Comparison of ENCODE assay signal across 11 mouse cellular contexts in the genomic region with DNA sequence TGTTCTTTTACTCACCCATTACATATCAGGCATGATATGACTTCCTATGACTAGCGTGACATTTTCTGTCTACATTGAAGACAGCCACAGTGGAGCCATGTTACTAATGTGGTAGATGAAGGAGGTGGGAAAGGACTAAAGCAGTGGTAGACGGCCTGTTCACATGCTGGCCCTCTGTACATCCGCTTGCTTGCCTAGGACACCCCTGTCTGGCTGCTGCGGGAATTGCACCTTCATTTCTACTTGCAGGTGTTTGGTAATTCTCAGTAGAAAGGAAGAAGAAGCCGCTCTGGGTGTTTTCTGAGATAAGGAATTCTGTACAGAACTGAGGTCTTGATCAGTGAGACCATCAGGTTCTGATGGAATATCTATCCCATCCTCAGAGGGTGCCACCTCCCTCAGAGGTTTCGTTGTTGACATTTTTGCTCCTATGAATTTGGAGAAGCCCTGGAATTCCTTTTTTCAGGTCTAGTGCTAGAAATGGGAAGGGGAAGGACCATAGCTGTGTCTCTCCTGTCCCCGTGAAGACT. TPM values are rescaled to one million over a fixed set of nuclear protein-coding genes. Genes with fewer than 3 reads are reported as not detected.
DNase-seq lines count a peak whose midpoint lies in the region; ATAC-seq and TF ChIP-seq lines count a peak whose summit lies in the region.
"Had no signal": no experiment of that assay in that cellular context is flagged by ENCODE, and none has a peak within 500 bp of the region (broad histone marks: within the 10 kb centered on the region; RNA-seq: fewer than 3 reads in every experiment).

No protein-coding gene starts in this region.

- H3K9me3 ChIP-seq in kidney, embryonic 15.5 days (replicated peaks) = no peaks in the 10 kb centered on the region
- H3K9me3 ChIP-seq in stomach, postnatal 0 days (ENCODE audit: control insufficient read depth, low read length) = no peaks in the 10 kb centered on the region
- H3K9me3 ChIP-seq in limb, embryonic 10.5 days (replicated peaks) = no peaks in the 10 kb centered on the region
- H3K9me3 ChIP-seq: limb, embryonic 15.5 days; neural tube, embryonic 13.5 days had no signal

- H3K27me3 ChIP-seq in kidney, embryonic 15.5 days = no peaks in the 10 kb centered on the region
- no peaks in the 10 kb centered on the region for H3K27me3 ChIP-seq in liver, adult 2 months (ENCODE audit: control insufficient read depth, insufficient read depth, low read length)
- no peaks in the 10 kb centered on the region for H3K27me3 ChIP-seq in stomach, postnatal 0 days (ENCODE audit: control insufficient read depth, insufficient read depth, low read length)
- no peaks in the 10 kb centered on the region for H3K27me3 ChIP-seq in limb, embryonic 10.5 days (ENCODE audit: low read depth, poor library complexity, severe bottlenecking)
- H3K27me3 ChIP-seq: limb, embryonic 15.5 days; neural tube, embryonic 13.5 days had no signal

- TF ChIP-seq CTCF in liver, adult 2 months (IDR thresholded peaks at IDR 0.05; ENCODE audit: low read depth, low read length) = peak; percentile 87
- peak; percentile 69 for TF ChIP-seq CTCF in stomach, postnatal 0 days (IDR thresholded peaks at IDR 0.05; ENCODE audit: low read depth)

- H3K4me2 ChIP-seq in kidney, embryonic 15.5 days = no peak overlapping the region
- H3K4me2 ChIP-seq in stomach, postnatal 0 days (replicated peaks; ENCODE audit: low read depth) = no peak overlapping the region
- H3K4me2 ChIP-seq: limb, embryonic 15.5 days; neural tube, embryonic 13.5 days had no signal

- no peak for ATAC-seq in kidney, embryonic 15.5 days (replicated peaks; ENCODE audit: low FRiP score)
- no peak for ATAC-seq in stomach, postnatal 0 days (ENCODE audit: low FRiP score, low TSS enrichment)

- no peaks in the 10 kb centered on the region for H3K36me3 ChIP-seq in kidney, embryonic 15.5 days
- no peaks in the 10 kb centered on the region for H3K36me3 ChIP-seq in liver, adult 2 months (ENCODE audit: control insufficient read depth, insufficient read depth, low read length)
- no peaks in the 10 kb centered on the region for H3K36me3 ChIP-seq in stomach, postnatal 0 days (ENCODE audit: control insufficient read depth, insufficient read depth, low read length)
- H3K36me3 ChIP-seq in limb, embryonic 10.5 days = peaks cover 3% of the 10 kb centered on the region; the same call in 1 of the 2 replicates
- H3K36me3 ChIP-seq: limb, embryonic 15.5 days; neural tube, embryonic 13.5 days had no signal

- no peak overlapping the region for H3K9ac ChIP-seq in kidney, embryonic 15.5 days
- H3K9ac ChIP-seq in liver, adult 2 months (ENCODE audit: low read depth, low read length) = no peak overlapping the region
- H3K9ac ChIP-seq in stomach, postnatal 0 days (ENCODE audit: low read length) = no peak overlapping the region
- H3K9ac ChIP-seq: limb, embryonic 15.5 days; neural tube, embryonic 13.5 days had no signal

- no peak overlapping the region for H3K4me3 ChIP-seq in kidney, embryonic 15.5 days (replicated peaks)
- no peak overlapping the region for H3K4me3 ChIP-seq in liver, adult 2 months (ENCODE audit: insufficient read depth, low read depth, low read length)
- H3K4me3 ChIP-seq in stomach, postnatal 0 days (ENCODE audit: low read depth, low read length) = no peak overlapping the region
- no peak overlapping the region for H3K4me3 ChIP-seq in limb, embryonic 10.5 days
- H3K4me3 ChIP-seq: erythroblast, embryonic 14.5 days; limb, embryonic 15.5 days; neural tube, embryonic 13.5 days had no signal

- peak; percentile 24 for DNase-seq in kidney, adult 18-20 months
- DNase-seq in MEL-GATA-1-ER (ENCODE audit: extremely low read depth, low read depth) = peak; percentile 12
- DNase-seq in liver, adult 2 months (ENCODE audit: extremely low read depth, low read depth, low spot score) = peak; percentile 48
- peak; percentile 46 for DNase-seq in stomach, postnatal 0 days (ENCODE audit: low spot score)
- DNase-seq in limb, embryonic 10.5 days (ENCODE audit: low spot score) = no peak
- no peak for DNase-seq in Muller cell, postnatal 12 days (ENCODE audit: inconsistent ontology term)
- DNase-seq in left cerebral cortex, adult 11 months (ENCODE audit: low spot score) = no peak

- no peak for TF ChIP-seq EP300 in stomach, postnatal 0 days (optimal IDR thresholded peaks at IDR 0.05)

- 79% methylated on average over 7 of the region's 7 CpGs for WGBS in kidney, embryonic 15.5 days
- 70% methylated on average over 7 of the region's 7 CpGs for WGBS in liver, adult 2 months
- WGBS in stomach, postnatal 0 days = 78% methylated on average over 7 of the region's 7 CpGs
- WGBS in limb, embryonic 10.5 days = 84% methylated on average over 7 of the region's 7 CpGs

- no peaks in the 10 kb centered on the region for H3K79me2 ChIP-seq in liver, adult 2 months (ENCODE audit: control insufficient read depth, insufficient read depth, low read length)

- H3K4me1 ChIP-seq in kidney, embryonic 15.5 days = peaks cover 2% of the 10 kb centered on the region; the same call in 1 of the 2 replicates
- H3K4me1 ChIP-seq in liver, adult 2 months (ENCODE audit: control insufficient read depth, insufficient read depth, low read length) = no peaks in the 10 kb centered on the region
- H3K4me1 ChIP-seq in stomach, postnatal 0 days (replicated peaks; ENCODE audit: control insufficient read depth, insufficient read depth) = no peaks in the 10 kb centered on the region
- H3K4me1 ChIP-seq in limb, embryonic 10.5 days = 0 out of 2 replicates have a peak, but pooled peaks cover 4% of the 10 kb centered on the region
- H3K4me1 ChIP-seq: neural tube, embryonic 13.5 days had no signal

- TF ChIP-seq POLR2A in liver, adult 2 months (IDR thresholded peaks at IDR 0.05; ENCODE audit: extremely low read depth, insufficient read depth, low read length) = no peak

- no peak overlapping the region for H3K27ac ChIP-seq in kidney, embryonic 15.5 days
- H3K27ac ChIP-seq in liver, adult 2 months (replicated peaks; ENCODE audit: insufficient read depth, low read depth, low read length) = no peak overlapping the region
- no peak overlapping the region for H3K27ac ChIP-seq in stomach, postnatal 0 days (replicated peaks)
- H3K27ac ChIP-seq in limb, embryonic 10.5 days = no peak overlapping the region
- H3K27ac ChIP-seq: limb, embryonic 15.5 days; neural tube, embryonic 13.5 days had no signal

RNA-seq across cellular contexts. Expression of a gene that starts 55.7 kb away (rescaled TPM):
- polyA plus RNA-seq in kidney, embryonic 15.5 days (2015; fragmentation: Nextera tagmentation; extraction: Ambion mirVana) = 66.5 and 67.7 TPM in 2 replicates
- 17.4 and 21.3 TPM in 2 replicates for total RNA-seq in liver, adult 2 months (2014; rRNA removed)
- 4.6 and 6.8 TPM in 2 replicates for polyA plus RNA-seq in liver, adult 2 months (2012; rRNA removed)
- polyA plus RNA-seq in stomach, postnatal 0 days (2015; fragmentation: Nextera tagmentation; extraction: Ambion mirVana) = 18.2 and 19.3 TPM in 2 replicates
- 54.0 and 79.4 TPM in 2 replicates for polyA plus RNA-seq in limb, embryonic 10.5 days (2016; fragmentation: Nextera tagmentation; extraction: Ambion mirVana)

Comparison
In these comparisons a context has a peak if more than half of its experiments do, and no peak if none do; other contexts are left out.
1. DNase-seq: peak in kidney, adult 18-20 months (single experiment), MEL-GATA-1-ER (single experiment), liver, adult 2 months (single experiment) and stomach, postnatal 0 days (single experiment); none in limb, embryonic 10.5 days (single experiment), Muller cell, postnatal 12 days (single experiment) and left cerebral cortex, adult 11 months (single experiment).